10 mouse cellular contexts compared by ENCODE assay signal in genomic region chr19:26603296-26603860, GRCm38 (mm10). TPM values are rescaled to one million over a fixed set of nuclear protein-coding genes. Genes with fewer than 3 reads are reported as not detected.
DNase-seq lines count a peak whose midpoint lies in the region; ATAC-seq and TF ChIP-seq lines count a peak whose summit lies in the region.
"Had no signal": no experiment of that assay in that cellular context is flagged by ENCODE, and none has a peak within 500 bp of the region (broad histone marks: within the 10 kb centered on the region; RNA-seq: fewer than 3 reads in every experiment).

No protein-coding gene starts in this region.

- no peak overlapping the region for H3K4me3 ChIP-seq in heart, embryonic 11.5 days (ENCODE audit: low read depth, low read length)
- H3K4me3 ChIP-seq in neural tube, embryonic 12.5 days = no peak overlapping the region
- H3K4me3 ChIP-seq in limb, embryonic 14.5 days (replicated peaks; ENCODE audit: low read length) = peak overlapping the region; percentile 79
- no peak overlapping the region for H3K4me3 ChIP-seq in layer of hippocampus, adult 2 months

- H3K4me2 ChIP-seq in heart, embryonic 11.5 days = peak overlapping the region; percentile 99
- H3K4me2 ChIP-seq in neural tube, embryonic 12.5 days (replicated peaks) = peak overlapping the region; percentile 88; the same call in 1 of the 2 replicates
- peak overlapping the region; percentile 82 for H3K4me2 ChIP-seq in limb, embryonic 14.5 days (replicated peaks; ENCODE audit: low read depth, low read length, severe bottlenecking)

- ATAC-seq in heart, embryonic 11.5 days (replicated peaks; ENCODE audit: insufficient number of reproducible peaks, low FRiP score, low TSS enrichment) = no peak
- ATAC-seq in neural tube, embryonic 12.5 days (ENCODE audit: low FRiP score, low read depth) = no peak
- no peak for ATAC-seq in limb, embryonic 14.5 days (ENCODE audit: low FRiP score, low read depth)
- no peak for ATAC-seq in megakaryocyte-erythroid progenitor cell, adult 5-6 weeks (replicated peaks; ENCODE audit: low FRiP score, low TSS enrichment, poor library complexity, severe bottlenecking)

- no peak for DNase-seq in heart, postnatal 25 days (ENCODE audit: low spot score)
- DNase-seq in neural tube, embryonic 10.5 days (ENCODE audit: extremely low spot score, low spot score) = no peak
- DNase-seq in limb, embryonic 14.5 days (ENCODE audit: low spot score) = no peak
- DNase-seq in adrenal gland, adult 18-20 months (ENCODE audit: low spot score in 2 of 2) = no peak
- DNase-seq in layer of hippocampus, adult 2 months (ENCODE audit: low spot score in 2 of 2) = no peak
- DNase-seq: lung, postnatal 36 days had no signal

- no peaks in the 10 kb centered on the region; the same call in 1 of the 2 replicates for H3K4me1 ChIP-seq in heart, embryonic 11.5 days (ENCODE audit: control insufficient read depth, insufficient read depth, low read length)
- H3K4me1 ChIP-seq in neural tube, embryonic 12.5 days = peaks cover 23% of the 10 kb centered on the region
- peaks cover 15% of the 10 kb centered on the region for H3K4me1 ChIP-seq in limb, embryonic 14.5 days (ENCODE audit: control insufficient read depth, insufficient read depth, low read length)

- 53% methylated on average over 2 of the region's 2 CpGs for WGBS in heart, embryonic 11.5 days (ENCODE audit: insufficient replicate concordance)
- 45% methylated on average over 2 of the region's 2 CpGs for WGBS in neural tube, embryonic 12.5 days
- 21% methylated on average over 2 of the region's 2 CpGs for WGBS in limb, embryonic 14.5 days

- no peak for TF ChIP-seq CTCF in layer of hippocampus, adult 2 months (conservative IDR thresholded peaks at IDR 0.05)

- no peaks in the 10 kb centered on the region for H3K36me3 ChIP-seq in heart, embryonic 11.5 days (ENCODE audit: control insufficient read depth, insufficient read depth, low read length)
- no peaks in the 10 kb centered on the region for H3K36me3 ChIP-seq in neural tube, embryonic 12.5 days
- H3K36me3 ChIP-seq in limb, embryonic 14.5 days (ENCODE audit: control insufficient read depth, insufficient read depth, low read length) = no peaks in the 10 kb centered on the region

- H3K9ac ChIP-seq in heart, embryonic 11.5 days (ENCODE audit: low read depth, low read length) = no peak overlapping the region
- H3K9ac ChIP-seq in neural tube, embryonic 12.5 days = no peak overlapping the region
- H3K9ac ChIP-seq in limb, embryonic 14.5 days (ENCODE audit: low read depth, low read length, severe bottlenecking) = no peak overlapping the region

- no peak overlapping the region for H3K27ac ChIP-seq in heart, embryonic 11.5 days (ENCODE audit: low read depth, low read length)
- no peak overlapping the region for H3K27ac ChIP-seq in neural tube, embryonic 12.5 days
- 0 out of 2 replicates have a peak overlapping the region, but pooled peaks have one; percentile 0 for H3K27ac ChIP-seq in limb, embryonic 14.5 days (replicated peaks; ENCODE audit: low read depth, low read length)
- no peak overlapping the region; the same call in 1 of the 2 replicates for H3K27ac ChIP-seq in layer of hippocampus, adult 2 months

- no peaks in the 10 kb centered on the region for H3K27me3 ChIP-seq in heart, embryonic 11.5 days (ENCODE audit: control insufficient read depth, insufficient read depth, low read length)
- peaks cover 32% of the 10 kb centered on the region for H3K27me3 ChIP-seq in neural tube, embryonic 12.5 days (replicated peaks)
- no peaks in the 10 kb centered on the region; the same call in 1 of the 2 replicates for H3K27me3 ChIP-seq in limb, embryonic 14.5 days (ENCODE audit: control insufficient read depth, insufficient read depth, low read length)
- H3K27me3 ChIP-seq: CH12.LX had no signal

- H3K9me3 ChIP-seq in heart, embryonic 11.5 days (replicated peaks; ENCODE audit: control insufficient read depth, low read length) = no peaks in the 10 kb centered on the region
- H3K9me3 ChIP-seq in neural tube, embryonic 12.5 days = no peaks in the 10 kb centered on the region
- no peaks in the 10 kb centered on the region for H3K9me3 ChIP-seq in limb, embryonic 14.5 days (ENCODE audit: control insufficient read depth, low read length)

- intact Hi-C loops in heart, postnatal 25 days (cut with DNase I) = no loop called here

- TF ChIP-seq POLR2A in limb, embryonic 14.5 days (IDR thresholded peaks at IDR 0.05; ENCODE audit: borderline replicate concordance, extremely low read depth, insufficient read depth, insufficient read length) = no peak

RNA-seq across cellular contexts. Expression of gene Smarca2, which starts 1.5 kb away (rescaled TPM):
- polyA plus RNA-seq in heart, embryonic 11.5 days (2014; fragmentation: Nextera tagmentation; extraction: Ambion mirVana) = 26.6 and 31.4 TPM in 2 replicates
- 10 to 100 TPM; 57.0 to 57.4 TPM for total RNA-seq in heart, postnatal 25 days (2021)
- 40.7 and 41.0 TPM in 2 replicates for polyA plus RNA-seq in neural tube, embryonic 12.5 days (2016; fragmentation: Nextera tagmentation; extraction: Ambion mirVana)
- 104 TPM in 2 replicates for polyA plus RNA-seq in limb, embryonic 14.5 days (2012; rRNA removed)
- 72.2 and 94.3 TPM in 2 replicates for polyA plus RNA-seq in limb, embryonic 14.5 days (2014; fragmentation: Nextera tagmentation; extraction: Ambion mirVana)
- total RNA-seq in megakaryocyte-erythroid progenitor cell, adult 5-6 weeks (2014; fragmentation: Nextera tagmentation) = 38.6 and 42.1 TPM in 2 replicates
- total RNA-seq in megakaryocyte-erythroid progenitor cell, adult 5-6 weeks (2017) = 37.5 and 48.5 TPM in 2 replicates
- 10 to 100 TPM; 67.3 to 85.3 TPM for total RNA-seq in adrenal gland, adult 18-20 months (2021)
- 100 to 1,000 TPM; 204 to 221 TPM for total RNA-seq in layer of hippocampus, adult 2 months (2021)
